Mouse (Mus musculus) midbrain, embryonic 16.5 days (tissue): ENCODE measurements around the gene Irf6. TPM values are rescaled to one million over a fixed set of nuclear protein-coding genes. Genes with fewer than 3 reads are reported as not detected.

Experiments
- ATAC-seq: fragments of 200-750 bp; cut with Nextera tagmentation; 2 replicates; pipeline ENCODE4 v1.8.0; 2017; ENCODE audit warnings: moderate TSS enrichment
- H3K27ac ChIP-seq: fragments of 300-500 bp; sonication (generic); 2 replicates; pipeline ENCODE4 v1.5.1; 2014; ENCODE audit warnings: mild to moderate bottlenecking, low read length, mixed read lengths
- H3K27me3 ChIP-seq: fragments of 300-500 bp; sonication (generic); 2 replicates; pipeline ENCODE4 v1.6.1; 2014; ENCODE audit warnings: low read depth, low read length, mixed read lengths; ENCODE audit not compliant: control insufficient read depth, insufficient read depth
- H3K36me3 ChIP-seq: fragments of 300-500 bp; sonication (generic); 2 replicates; pipeline ENCODE4 v1.6.1; 2014; ENCODE audit warnings: mild to moderate bottlenecking, low read length, moderate library complexity, mixed read lengths; ENCODE audit not compliant: control insufficient read depth, insufficient read depth
- H3K4me1 ChIP-seq: fragments of 300-500 bp; sonication (generic); 2 replicates; pipeline ENCODE4 v1.6.1; 2014; ENCODE audit warnings: mild to moderate bottlenecking, low read length, mixed read lengths; ENCODE audit not compliant: control insufficient read depth, insufficient read depth
- H3K4me2 ChIP-seq: fragments of 300-500 bp; sonication (generic); 2 replicates; pipeline ENCODE4 v1.6.1; 2014; ENCODE audit warnings: mild to moderate bottlenecking, low read length, mixed read lengths
- H3K4me3 ChIP-seq: fragments of 300-500 bp; sonication (generic); 2 replicates; pipeline ENCODE4 v1.5.1; 2014; ENCODE audit warnings: low read depth, mild to moderate bottlenecking, low read length, moderate library complexity, mixed read lengths
- H3K9ac ChIP-seq: fragments of 300-500 bp; sonication (generic); 2 replicates; pipeline ENCODE4 v1.6.1; 2014; ENCODE audit warnings: low read depth, low read length, mixed read lengths
- H3K9me3 ChIP-seq: fragments of 300-500 bp; sonication (generic); replicated peaks from 2 replicates; pipeline ENCODE4 v1.6.1; 2014; ENCODE audit warnings: mild to moderate bottlenecking, low read length, mixed read lengths; ENCODE audit not compliant: control insufficient read depth, poor library complexity, severe bottlenecking
- WGBS: fragments of 180-500 bp; shearing (Covaris S2); extraction: QIAGEN DNeasy Blood & Tissue Kit; methylation state at CpG from one replicate; pipeline ENCODE4 v1.1.7; 2014; 5-methylcytosine and 5-hydroxymethylcytosine counted together
- polyA plus RNA-seq: library from polyadenylated mRNA; unstranded; fragments of >200 nt; fragmentation: Nextera tagmentation; extraction: Ambion mirVana; gene quantifications from 2 replicates; pipeline ENCODE4 v1.2.1, GENCODE M21; 2015

Gene Irf6
- polyA plus RNA-seq, 1 experiment from 2014 or later = 0.67 TPM

DNA sequence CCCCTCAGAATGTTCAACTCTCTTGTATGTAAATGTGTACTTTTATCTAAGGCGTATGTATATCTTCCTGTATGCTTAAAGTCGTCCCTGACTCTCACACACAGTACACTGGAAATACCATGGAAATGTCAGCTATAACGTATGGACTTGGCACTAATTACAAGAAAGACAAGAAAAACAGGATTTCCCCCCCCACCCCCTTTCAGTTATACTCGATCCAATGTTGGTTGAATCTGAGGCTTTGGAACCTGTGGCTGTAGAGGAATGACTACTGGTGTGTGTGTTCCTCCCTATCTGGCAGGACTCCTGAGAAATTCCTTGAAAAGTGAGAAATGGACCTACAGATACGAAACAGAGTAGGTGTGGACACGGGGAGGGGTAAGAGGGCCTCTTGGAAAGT lies 35.3 kb downstream of the Irf6 start:
- no peak overlapping the region for H3K4me2 ChIP-seq
- H3K4me1 ChIP-seq = peaks cover 6% of the 10 kb centered on the region
- H3K9me3 ChIP-seq = no peaks in the 10 kb centered on the region
- H3K4me3 ChIP-seq = no peak overlapping the region
- H3K27ac ChIP-seq = no peak overlapping the region
- H3K9ac ChIP-seq = no peak overlapping the region
- H3K36me3 ChIP-seq = no peaks in the 10 kb centered on the region
- no peaks in the 10 kb centered on the region for H3K27me3 ChIP-seq
- no peak for ATAC-seq
- WGBS = 91% methylated on average over 6 of the region's 6 CpGs

DNA sequence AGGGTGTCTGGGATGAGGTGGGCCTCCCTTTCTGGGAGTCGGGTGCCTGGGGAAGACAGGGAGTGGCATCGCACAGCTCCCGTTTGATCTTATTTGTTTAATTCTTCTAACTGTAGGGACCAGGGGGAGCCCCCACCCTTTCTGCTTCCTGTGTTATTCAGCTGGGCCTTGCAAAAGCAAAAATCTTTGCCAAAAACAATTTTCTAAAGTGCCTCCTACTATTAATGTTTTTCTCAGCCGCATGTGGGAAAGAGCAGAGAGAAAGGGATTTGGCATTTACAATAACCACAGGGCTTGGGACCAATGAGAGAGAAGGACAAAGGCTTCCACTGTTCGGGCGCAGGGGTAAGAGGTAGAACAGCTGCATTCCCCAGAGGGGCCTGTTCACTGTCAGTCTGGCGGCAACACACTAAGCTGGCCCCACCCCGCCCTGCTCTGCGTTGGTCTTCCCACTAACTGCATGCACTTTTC lies 36.3 kb downstream of the Irf6 start:
- peak overlapping the region; percentile 62; the same call in 1 of the 2 replicates for H3K27ac ChIP-seq
- ATAC-seq = peak; percentile 83; the same call in 1 of the 2 replicates
- no peaks in the 10 kb centered on the region for H3K36me3 ChIP-seq
- H3K4me3 ChIP-seq = no peak overlapping the region
- H3K4me1 ChIP-seq = peaks cover 6% of the 10 kb centered on the region
- H3K9ac ChIP-seq = no peak overlapping the region
- H3K4me2 ChIP-seq = no peak overlapping the region
- WGBS = 16% methylated on average over 9 of the region's 9 CpGs
- H3K27me3 ChIP-seq = no peaks in the 10 kb centered on the region
- H3K9me3 ChIP-seq = no peaks in the 10 kb centered on the region

- H3K9ac ChIP-seq = no peak overlapping the region
- peaks cover 6% of the 10 kb centered on the region for H3K4me1 ChIP-seq
- H3K9me3 ChIP-seq = no peaks in the 10 kb centered on the region
- no peak for ATAC-seq
- 53% methylated on average over 3 of the region's 3 CpGs for whole genome bisulfite sequencing
- H3K4me3 ChIP-seq = no peak overlapping the region
- H3K27ac ChIP-seq = peak overlapping the region; percentile 62
- H3K27me3 ChIP-seq = no peaks in the 10 kb centered on the region
- no peaks in the 10 kb centered on the region for H3K36me3 ChIP-seq
- no peak overlapping the region for H3K4me2 ChIP-seq
These were observed 36.9 kb downstream of the Irf6 start for GRCm38 (mm10) chr1:193189771-193190170.

GRCm38 (mm10) chr1:193191675-193192283 lies 38.9 kb downstream of the Irf6 start:
- H3K9me3 ChIP-seq = no peaks in the 10 kb centered on the region
- no peak overlapping the region for H3K27ac ChIP-seq
- no peak overlapping the region for H3K9ac ChIP-seq
- no peak for ATAC-seq
- H3K4me2 ChIP-seq = no peak overlapping the region
- no peak overlapping the region for H3K4me3 ChIP-seq
- WGBS = 90% methylated on average over 7 of the region's 7 CpGs
- H3K27me3 ChIP-seq = no peaks in the 10 kb centered on the region
- H3K4me1 ChIP-seq = peaks cover 6% of the 10 kb centered on the region
- no peaks in the 10 kb centered on the region for H3K36me3 ChIP-seq

DNA sequence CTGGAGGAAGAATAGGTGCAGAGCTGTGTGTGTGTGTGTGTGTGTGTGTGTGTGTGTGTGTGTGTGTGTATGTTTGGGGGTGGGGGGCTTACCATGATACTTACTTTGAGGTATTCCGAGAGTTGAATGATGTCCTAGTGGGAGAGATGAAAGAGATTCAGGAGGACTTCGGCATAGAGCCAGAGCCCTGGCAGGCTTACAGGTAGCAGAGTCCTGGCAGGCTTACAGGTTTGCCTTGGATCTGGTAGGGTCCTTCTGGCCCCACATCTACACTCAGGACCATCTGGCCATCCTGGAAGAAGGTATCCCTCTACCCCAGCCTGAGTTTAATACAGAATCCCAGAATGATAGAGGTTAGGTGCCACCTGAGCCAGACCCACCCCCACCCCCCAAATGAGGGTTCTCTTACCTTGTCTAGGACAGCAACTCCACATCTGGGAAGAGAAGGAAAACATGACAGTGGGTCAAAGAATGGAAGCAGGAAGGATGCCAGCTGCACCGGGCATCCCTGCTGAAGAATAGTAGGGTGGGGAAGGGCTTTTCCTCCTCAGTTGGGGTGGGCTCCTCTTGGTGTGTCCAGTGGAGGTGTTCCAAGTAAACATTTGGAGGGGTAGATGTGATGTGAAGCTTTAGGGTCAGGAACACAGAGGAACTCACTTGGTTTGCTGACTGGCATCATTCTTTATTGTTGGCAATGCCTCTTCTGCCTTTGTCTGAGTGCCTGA lies 41.7 kb downstream of the Irf6 start:
- H3K9ac ChIP-seq = no peak overlapping the region
- H3K4me2 ChIP-seq = no peak overlapping the region
- ATAC-seq = no peak
- peaks cover 2% of the 10 kb centered on the region for H3K4me1 ChIP-seq
- no peak overlapping the region for H3K4me3 ChIP-seq
- H3K36me3 ChIP-seq = no peaks in the 10 kb centered on the region
- no peaks in the 10 kb centered on the region for H3K27me3 ChIP-seq
- H3K9me3 ChIP-seq = no peaks in the 10 kb centered on the region
- WGBS = 75% methylated on average over 3 of the region's 3 CpGs
- no peak overlapping the region for H3K27ac ChIP-seq

GRCm38 (mm10) chr1:193195169-193195810 lies 42.4 kb downstream of the Irf6 start:
- H3K4me3 ChIP-seq = no peak overlapping the region
- H3K27me3 ChIP-seq = no peaks in the 10 kb centered on the region
- H3K9ac ChIP-seq = no peak overlapping the region
- H3K9me3 ChIP-seq = no peaks in the 10 kb centered on the region
- no peak overlapping the region for H3K4me2 ChIP-seq
- H3K36me3 ChIP-seq = no peaks in the 10 kb centered on the region
- no peak for ATAC-seq
- H3K27ac ChIP-seq = no peak overlapping the region
- no peaks in the 10 kb centered on the region for H3K4me1 ChIP-seq
- WGBS = 71% methylated on average over 3 of the region's 3 CpGs

GRCm38 (mm10) chr1:193197494-193198205 lies 44.7 kb downstream of the Irf6 start:
- Histone ChIP-seq H3K36me3 (no peaks in the 10 kb centered on the region), H3K4me2 (no peak overlapping the region), H3K9me3 (no peaks in the 10 kb centered on the region), H3K9ac (no peak overlapping the region), H3K4me1 (no peaks in the 10 kb centered on the region), H3K27me3 (no peaks in the 10 kb centered on the region), H3K27ac (no peak overlapping the region), H3K4me3 (no peak overlapping the region)
- no peak for ATAC-seq
- 92% methylated on average over 18 of the region's 18 CpGs for WGBS

DNA sequence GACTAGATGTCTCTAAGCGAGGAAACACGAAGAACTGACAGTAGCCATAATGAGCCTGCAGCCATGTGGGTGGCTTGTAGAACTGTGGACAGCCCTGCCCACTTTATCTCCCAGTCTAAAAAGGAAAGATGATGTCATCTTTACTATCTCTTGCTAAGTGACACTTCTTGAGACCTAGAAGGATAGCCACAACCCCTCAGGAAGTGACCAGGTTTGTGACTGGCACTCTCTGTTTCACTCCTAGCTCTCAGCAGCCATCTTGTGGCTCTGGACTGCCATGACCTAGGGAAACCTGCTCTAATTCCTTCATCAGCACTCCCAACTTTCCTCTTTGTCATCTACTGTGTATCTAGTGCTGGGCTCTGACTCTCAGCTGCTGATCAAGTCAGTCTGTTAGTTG lies 45.4 kb downstream of the Irf6 start:
- no peaks in the 10 kb centered on the region for H3K9me3 ChIP-seq
- no peak for ATAC-seq
- H3K4me2 ChIP-seq = no peak overlapping the region
- no peak overlapping the region for H3K4me3 ChIP-seq
- 91% methylated on average over 2 of the region's 2 CpGs for WGBS
- no peaks in the 10 kb centered on the region for H3K36me3 ChIP-seq
- no peaks in the 10 kb centered on the region for H3K4me1 ChIP-seq
- no peak overlapping the region for H3K9ac ChIP-seq
- no peaks in the 10 kb centered on the region for H3K27me3 ChIP-seq
- no peak overlapping the region for H3K27ac ChIP-seq
